Mouse (Mus musculus): Measurements from ENCODE around the gene Cenpc1. TPM values are rescaled to one million over a fixed set of nuclear protein-coding genes. Genes with fewer than 3 reads are reported as not detected.

The Cenpc1 gene
- total RNA-seq, 1 experiment, result 21.7 TPM

DNA sequence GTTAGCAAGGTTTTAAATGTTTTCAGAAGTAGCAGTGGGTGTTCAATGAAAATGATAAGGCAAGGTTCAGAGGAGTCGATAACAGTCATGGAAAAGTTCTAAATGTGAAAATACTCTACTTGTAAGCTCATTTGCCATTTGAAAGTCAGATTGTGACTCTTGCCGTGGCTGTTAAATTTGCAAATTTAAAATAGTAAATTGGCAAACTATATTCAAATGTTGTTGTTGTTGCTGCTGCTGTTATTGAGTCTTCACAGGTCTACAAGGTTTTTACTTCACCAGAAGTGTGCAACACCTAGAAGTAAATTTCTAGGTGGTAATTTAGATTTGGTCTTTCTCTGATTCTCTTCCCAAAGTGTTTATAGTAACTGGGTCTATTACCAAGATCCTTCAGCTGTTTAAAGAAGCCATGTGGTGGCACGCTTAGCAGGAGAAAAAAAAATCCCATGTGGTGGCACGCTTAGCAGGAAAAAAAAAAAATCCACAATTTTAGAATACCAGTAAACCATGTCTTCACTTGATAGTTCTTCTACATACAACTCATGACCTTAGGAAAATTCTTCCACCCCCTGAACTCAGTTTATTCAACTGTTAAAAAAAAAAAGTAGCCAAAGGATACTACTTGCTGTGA is 7.5 kb upstream of the Cenpc1 start:
- H3K9me3 ChIP-seq (ENCODE audit: control insufficient read depth, insufficient read depth, low read depth, low read length), result no peaks in the 10 kb centered on the region
- no peak overlapping the region for H3K27ac ChIP-seq (ENCODE audit: insufficient read depth, low read depth, low read length, poor library complexity, severe bottlenecking)
- no peaks in the 10 kb centered on the region for H3K4me1 ChIP-seq (ENCODE audit: control insufficient read depth in 2 of 2, insufficient read depth in 2 of 2, low read length in 2 of 2, poor library complexity in 1 of 2)
- H3K36me3 ChIP-seq (ENCODE audit: control insufficient read depth, insufficient read depth, low read length, poor library complexity, severe bottlenecking), result no peaks in the 10 kb centered on the region
- TF ChIP-seq HCFC1 (IDR thresholded peaks at IDR 0.05; ENCODE audit: borderline replicate concordance, insufficient read depth, low read length) (no peak), MAFK (IDR thresholded peaks at IDR 0.05; ENCODE audit: insufficient read depth, low read depth, low read length) (no peak), ZNF384 (IDR thresholded peaks at IDR 0.05; ENCODE audit: low read depth, low read length) (no peak), ZC3H11A (IDR thresholded peaks at IDR 0.05; ENCODE audit: borderline replicate concordance, low read depth, low read length) (no peak), CHD2 (IDR thresholded peaks at IDR 0.05; ENCODE audit: low read depth, low read length) (no peak)
- in situ Hi-C loops (cut with MboI; ENCODE audit: low sequenced_read_pairs in 2 of 2, unreplicated experiment in 2 of 2), result no loop called here
- H3K4me3 ChIP-seq (ENCODE audit: insufficient read depth in 1 of 2, low read depth in 1 of 2, low read length in 2 of 2, poor library complexity in 1 of 2, severe bottlenecking in 1 of 2), result no peak overlapping the region
- no peak for DNase-seq (ENCODE audit: low read depth, low spot score)
- no peak overlapping the region for H3K9ac ChIP-seq (ENCODE audit: insufficient read depth, low read depth, low read length, poor library complexity, severe bottlenecking)

DNA sequence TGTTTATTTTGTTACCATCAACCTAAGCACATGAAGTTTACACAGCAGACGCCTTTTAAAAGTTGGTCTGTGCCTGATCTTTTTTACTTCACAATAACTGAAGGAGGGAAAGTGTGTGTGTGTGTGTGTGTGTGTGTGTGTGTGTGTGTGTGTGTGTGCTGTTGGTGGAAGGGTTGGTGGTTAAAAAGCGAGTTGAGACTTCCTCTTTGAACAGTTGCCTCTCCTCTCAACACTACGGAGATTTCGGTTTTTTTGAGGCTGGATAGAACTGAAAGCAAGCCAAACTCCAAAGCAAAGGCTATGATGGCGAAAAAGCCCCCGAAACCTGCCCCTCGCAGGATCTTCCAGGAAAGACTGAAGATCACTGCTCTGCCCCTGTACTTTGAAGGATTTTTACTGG is 6.2 kb upstream of the Cenpc1 start, which contains the start of gene Stap1:
Gene Stap1, plus strand, starts transcription at position 209 of the 400 bp plus-strand sequence.
- no peak for DNase-seq (ENCODE audit: low read depth, low spot score)
- H3K4me3 ChIP-seq (ENCODE audit: insufficient read depth in 1 of 2, low read depth in 1 of 2, low read length in 2 of 2, poor library complexity in 1 of 2, severe bottlenecking in 1 of 2), result no peak within 1 kb of the TSS
- H3K27ac ChIP-seq (ENCODE audit: insufficient read depth, low read depth, low read length, poor library complexity, severe bottlenecking), result no peak within 1 kb of the TSS
- no peak within 1 kb of the TSS for H3K9ac ChIP-seq (ENCODE audit: insufficient read depth, low read depth, low read length, poor library complexity, severe bottlenecking)
- H3K36me3 ChIP-seq (ENCODE audit: control insufficient read depth, insufficient read depth, low read length, poor library complexity, severe bottlenecking), result no peaks in the 10 kb centered on the region
- no peaks in the 10 kb centered on the region for H3K9me3 ChIP-seq (ENCODE audit: control insufficient read depth, insufficient read depth, low read depth, low read length)
- in situ Hi-C loops (cut with MboI; ENCODE audit: low sequenced_read_pairs in 2 of 2, unreplicated experiment in 2 of 2), result no loop called here
- no peak for TF ChIP-seq HCFC1 (IDR thresholded peaks at IDR 0.05; ENCODE audit: borderline replicate concordance, insufficient read depth, low read length)
- no peak for TF ChIP-seq CHD2 (IDR thresholded peaks at IDR 0.05; ENCODE audit: low read depth, low read length)
- no peak for TF ChIP-seq ZC3H11A (IDR thresholded peaks at IDR 0.05; ENCODE audit: borderline replicate concordance, low read depth, low read length)
- TF ChIP-seq ZNF384 (IDR thresholded peaks at IDR 0.05; ENCODE audit: low read depth, low read length), result no peak
- TF ChIP-seq MAFK (IDR thresholded peaks at IDR 0.05; ENCODE audit: insufficient read depth, low read depth, low read length), result no peak
- peaks cover 0 to 3% of the 10 kb centered on the region in 2 experiments; a peak in 1 of 4 replicates for H3K4me1 ChIP-seq (ENCODE audit: control insufficient read depth in 2 of 2, insufficient read depth in 2 of 2, low read length in 2 of 2, poor library complexity in 1 of 2)

DNA sequence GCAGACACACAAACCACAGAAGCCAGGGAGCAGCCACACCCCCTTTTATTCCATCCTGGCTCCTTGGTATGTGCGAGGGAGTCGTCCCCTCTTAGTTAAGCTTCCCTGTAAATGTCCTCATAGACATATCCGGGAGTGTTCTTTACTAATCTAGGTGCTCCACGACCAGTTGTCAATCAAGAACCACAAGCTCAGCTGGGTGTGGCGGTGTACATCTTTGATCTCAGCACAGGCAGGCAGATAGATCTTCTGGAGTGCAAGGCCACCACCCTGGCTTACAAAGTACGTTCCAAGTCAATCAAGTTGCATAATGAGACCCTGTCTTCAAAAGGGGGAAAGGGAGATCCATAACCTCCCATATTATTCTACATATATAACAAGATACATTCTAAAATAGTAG is 3.7 kb upstream of the Cenpc1 start:
- H3K4me1 ChIP-seq (ENCODE audit: control insufficient read depth in 2 of 2, insufficient read depth in 2 of 2, low read length in 2 of 2, poor library complexity in 1 of 2), result peaks cover 3% of the 10 kb centered on the region in 2 experiments; a peak in 2 of 4 replicates
- no peak for DNase-seq (ENCODE audit: low read depth, low spot score)
- H3K27ac ChIP-seq (ENCODE audit: insufficient read depth, low read depth, low read length, poor library complexity, severe bottlenecking), result no peak overlapping the region
- H3K4me3 ChIP-seq (ENCODE audit: insufficient read depth in 1 of 2, low read depth in 1 of 2, low read length in 2 of 2, poor library complexity in 1 of 2, severe bottlenecking in 1 of 2), result no peak overlapping the region
- no peak for TF ChIP-seq ZNF384 (IDR thresholded peaks at IDR 0.05; ENCODE audit: low read depth, low read length)
- TF ChIP-seq CHD2 (IDR thresholded peaks at IDR 0.05; ENCODE audit: low read depth, low read length), result no peak
- no peak for TF ChIP-seq ZC3H11A (IDR thresholded peaks at IDR 0.05; ENCODE audit: borderline replicate concordance, low read depth, low read length)
- TF ChIP-seq HCFC1 (IDR thresholded peaks at IDR 0.05; ENCODE audit: borderline replicate concordance, insufficient read depth, low read length), result no peak
- no peak for TF ChIP-seq MAFK (IDR thresholded peaks at IDR 0.05; ENCODE audit: insufficient read depth, low read depth, low read length)
- H3K9ac ChIP-seq (ENCODE audit: insufficient read depth, low read depth, low read length, poor library complexity, severe bottlenecking), result no peak overlapping the region
- H3K36me3 ChIP-seq (ENCODE audit: control insufficient read depth, insufficient read depth, low read length, poor library complexity, severe bottlenecking), result no peaks in the 10 kb centered on the region
- in situ Hi-C loops (cut with MboI; ENCODE audit: low sequenced_read_pairs in 2 of 2, unreplicated experiment in 2 of 2), result no loop called here
- no peaks in the 10 kb centered on the region for H3K9me3 ChIP-seq (ENCODE audit: control insufficient read depth, insufficient read depth, low read depth, low read length)

DNA sequence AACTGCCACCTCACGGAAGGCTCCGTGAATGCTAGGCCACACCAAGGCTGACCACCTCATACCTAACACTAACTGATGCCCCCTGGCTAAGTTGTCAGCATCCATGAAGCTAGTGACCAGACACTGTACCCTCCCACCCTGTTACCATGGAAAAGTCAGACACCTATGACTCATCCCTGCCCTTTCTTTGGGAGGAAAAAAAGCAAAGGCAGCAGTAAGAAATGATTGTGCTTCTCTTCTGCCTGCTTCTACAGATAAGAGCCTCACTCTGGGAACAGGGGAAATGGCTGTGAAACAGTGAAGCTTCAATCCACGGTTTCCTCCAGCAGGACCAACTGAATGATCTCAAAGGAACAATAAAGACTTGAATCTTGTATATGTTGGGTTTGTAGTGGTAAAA is 3.1 kb upstream of the Cenpc1 start:
- Histone ChIP-seq H3K9ac (ENCODE audit: insufficient read depth, low read depth, low read length, poor library complexity, severe bottlenecking) (no peak overlapping the region), H3K4me3 (ENCODE audit: insufficient read depth in 1 of 2, low read depth in 1 of 2, low read length in 2 of 2, poor library complexity in 1 of 2, severe bottlenecking in 1 of 2) (no peak overlapping the region), H3K36me3 (ENCODE audit: control insufficient read depth, insufficient read depth, low read length, poor library complexity, severe bottlenecking) (no peaks in the 10 kb centered on the region), H3K4me1 (ENCODE audit: control insufficient read depth in 2 of 2, insufficient read depth in 2 of 2, low read length in 2 of 2, poor library complexity in 1 of 2) (peaks cover 3% of the 10 kb centered on the region in 2 experiments; a peak in 3 of 4 replicates), H3K27ac (ENCODE audit: insufficient read depth, low read depth, low read length, poor library complexity, severe bottlenecking) (no peak overlapping the region), H3K9me3 (ENCODE audit: control insufficient read depth, insufficient read depth, low read depth, low read length) (no peaks in the 10 kb centered on the region)
- TF ChIP-seq HCFC1 (IDR thresholded peaks at IDR 0.05; ENCODE audit: borderline replicate concordance, insufficient read depth, low read length) (no peak), MAFK (IDR thresholded peaks at IDR 0.05; ENCODE audit: insufficient read depth, low read depth, low read length) (no peak), CHD2 (IDR thresholded peaks at IDR 0.05; ENCODE audit: low read depth, low read length) (no peak), ZNF384 (IDR thresholded peaks at IDR 0.05; ENCODE audit: low read depth, low read length) (no peak), ZC3H11A (IDR thresholded peaks at IDR 0.05; ENCODE audit: borderline replicate concordance, low read depth, low read length) (no peak)
- in situ Hi-C loops (cut with MboI; ENCODE audit: low sequenced_read_pairs in 2 of 2, unreplicated experiment in 2 of 2), result no loop called here
- DNase-seq (ENCODE audit: low read depth, low spot score), result no peak
